Mouse (Mus musculus): ENCODE results near the gene Trmu. TPM values are rescaled to one million over a fixed set of nuclear protein-coding genes. Genes with fewer than 3 reads are reported as not detected.

Trmu gene
- total RNA-seq, 1 experiment, result 30.4 TPM

DNA sequence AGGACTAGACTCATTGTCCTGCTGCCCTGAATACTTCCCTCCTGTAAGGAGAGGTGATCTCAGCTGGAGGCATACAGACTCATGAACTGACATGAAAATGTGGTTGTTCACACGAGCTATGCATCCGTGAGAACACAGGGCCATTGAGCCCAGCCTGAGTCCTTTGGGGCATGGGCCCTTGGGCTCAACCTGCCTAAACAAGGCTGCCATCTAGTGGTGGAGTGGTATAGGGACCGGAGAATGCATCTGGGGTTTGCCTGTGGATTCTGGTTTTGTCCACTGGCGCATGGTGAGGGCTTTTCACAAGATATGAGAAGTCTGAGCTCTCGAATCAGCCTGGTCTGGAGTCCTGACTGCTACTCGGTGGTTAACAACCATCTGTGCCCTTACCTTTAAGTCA is 11.4 kb upstream of the Trmu start:
- TF ChIP-seq ZC3H11A (IDR thresholded peaks at IDR 0.05; ENCODE audit: borderline replicate concordance, low read depth, low read length) (no peak), MAFK (IDR thresholded peaks at IDR 0.05; ENCODE audit: insufficient read depth, low read depth, low read length) (no peak), ZNF384 (IDR thresholded peaks at IDR 0.05; ENCODE audit: low read depth, low read length) (no peak), HCFC1 (IDR thresholded peaks at IDR 0.05; ENCODE audit: borderline replicate concordance, insufficient read depth, low read length) (no peak), CHD2 (IDR thresholded peaks at IDR 0.05; ENCODE audit: low read depth, low read length) (no peak)
- in situ Hi-C loops (cut with MboI; ENCODE audit: low sequenced_read_pairs in 2 of 2, unreplicated experiment in 2 of 2), result no loop called here
- Histone ChIP-seq H3K9me3 (ENCODE audit: control insufficient read depth, insufficient read depth, low read depth, low read length) (no peaks in the 10 kb centered on the region), H3K4me3 (ENCODE audit: insufficient read depth in 1 of 2, low read depth in 1 of 2, low read length in 2 of 2, poor library complexity in 1 of 2, severe bottlenecking in 1 of 2) (no peak overlapping the region), H3K9ac (ENCODE audit: insufficient read depth, low read depth, low read length, poor library complexity, severe bottlenecking) (peak overlapping the region; percentile 13; the same call in 1 of the 2 replicates), H3K4me1 (ENCODE audit: control insufficient read depth in 2 of 2, insufficient read depth in 2 of 2, low read length in 2 of 2, poor library complexity in 1 of 2) (peaks cover 2 to 15% of the 10 kb centered on the region in 2 experiments; a peak in 3 of 4 replicates), H3K36me3 (ENCODE audit: control insufficient read depth, insufficient read depth, low read length, poor library complexity, severe bottlenecking) (peaks cover 85% of the 10 kb centered on the region), H3K27ac (ENCODE audit: insufficient read depth, low read depth, low read length, poor library complexity, severe bottlenecking) (no peak overlapping the region)
- DNase-seq (ENCODE audit: low read depth, low spot score), result peak; percentile 69

DNA sequence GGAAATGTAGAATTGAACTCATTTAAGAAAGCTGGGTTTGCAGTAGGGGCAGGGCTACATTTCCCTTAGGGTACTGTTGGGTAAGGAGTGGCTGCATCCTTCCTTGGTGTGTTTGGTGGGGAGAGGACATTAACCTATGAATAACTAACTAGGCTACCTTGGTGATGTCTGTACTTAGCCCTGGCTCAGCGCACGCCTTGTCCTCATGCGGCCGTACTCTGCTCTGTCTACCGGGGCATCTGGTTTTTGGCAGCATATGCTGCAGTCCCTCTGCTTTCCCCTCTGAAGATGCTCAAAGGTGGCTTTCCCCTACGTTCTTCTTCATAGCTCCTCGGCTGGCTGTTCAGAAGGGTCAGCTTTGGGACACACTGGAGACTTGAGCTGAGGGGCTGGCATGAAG is 1.8 kb upstream of the Trmu start:
- Histone ChIP-seq H3K4me1 (ENCODE audit: control insufficient read depth in 2 of 2, insufficient read depth in 2 of 2, low read length in 2 of 2, poor library complexity in 1 of 2) (peaks cover 3 to 7% of the 10 kb centered on the region in 2 experiments; a peak in 1 of 4 replicates), H3K9me3 (ENCODE audit: control insufficient read depth, insufficient read depth, low read depth, low read length) (no peaks in the 10 kb centered on the region), H3K36me3 (ENCODE audit: control insufficient read depth, insufficient read depth, low read length, poor library complexity, severe bottlenecking) (peaks cover 43% of the 10 kb centered on the region), H3K4me3 (ENCODE audit: insufficient read depth in 1 of 2, low read depth in 1 of 2, low read length in 2 of 2, poor library complexity in 1 of 2, severe bottlenecking in 1 of 2) (no peak overlapping the region), H3K9ac (ENCODE audit: insufficient read depth, low read depth, low read length, poor library complexity, severe bottlenecking) (no peak overlapping the region), H3K27ac (ENCODE audit: insufficient read depth, low read depth, low read length, poor library complexity, severe bottlenecking) (no peak overlapping the region)
- TF ChIP-seq CHD2 (IDR thresholded peaks at IDR 0.05; ENCODE audit: low read depth, low read length), result no peak
- no peak for TF ChIP-seq ZC3H11A (IDR thresholded peaks at IDR 0.05; ENCODE audit: borderline replicate concordance, low read depth, low read length)
- no peak for TF ChIP-seq ZNF384 (IDR thresholded peaks at IDR 0.05; ENCODE audit: low read depth, low read length)
- TF ChIP-seq MAFK (IDR thresholded peaks at IDR 0.05; ENCODE audit: insufficient read depth, low read depth, low read length), result no peak
- no peak for TF ChIP-seq HCFC1 (IDR thresholded peaks at IDR 0.05; ENCODE audit: borderline replicate concordance, insufficient read depth, low read length)
- in situ Hi-C loops (cut with MboI; ENCODE audit: low sequenced_read_pairs in 2 of 2, unreplicated experiment in 2 of 2), result no loop called here
- DNase-seq (ENCODE audit: low read depth, low spot score), result no peak

GRCm38 (mm10) chr15:85879498-85879895 is 385 bp downstream of the Trmu start:
- H3K9ac ChIP-seq (ENCODE audit: insufficient read depth, low read depth, low read length, poor library complexity, severe bottlenecking), result peak overlapping the region; percentile 95
- DNase-seq (ENCODE audit: low read depth, low spot score), result no peak
- in situ Hi-C loops (cut with MboI; ENCODE audit: low sequenced_read_pairs in 2 of 2, unreplicated experiment in 2 of 2), result no loop called here
- TF ChIP-seq HCFC1 (IDR thresholded peaks at IDR 0.05; ENCODE audit: borderline replicate concordance, insufficient read depth, low read length) (no peak), CHD2 (IDR thresholded peaks at IDR 0.05; ENCODE audit: low read depth, low read length) (no peak), ZNF384 (IDR thresholded peaks at IDR 0.05; ENCODE audit: low read depth, low read length) (no peak), ZC3H11A (IDR thresholded peaks at IDR 0.05; ENCODE audit: borderline replicate concordance, low read depth, low read length) (no peak), MAFK (IDR thresholded peaks at IDR 0.05; ENCODE audit: insufficient read depth, low read depth, low read length) (no peak)
- no peak overlapping the region for H3K27ac ChIP-seq (ENCODE audit: insufficient read depth, low read depth, low read length, poor library complexity, severe bottlenecking)
- H3K4me1 ChIP-seq (ENCODE audit: control insufficient read depth in 2 of 2, insufficient read depth in 2 of 2, low read length in 2 of 2, poor library complexity in 1 of 2), result peaks cover 3 to 4% of the 10 kb centered on the region in 2 experiments; a peak in 1 of 4 replicates
- peak overlapping the region; percentile 65 to 94 for H3K4me3 ChIP-seq (ENCODE audit: insufficient read depth in 1 of 2, low read depth in 1 of 2, low read length in 2 of 2, poor library complexity in 1 of 2, severe bottlenecking in 1 of 2)
- H3K9me3 ChIP-seq (ENCODE audit: control insufficient read depth, insufficient read depth, low read depth, low read length), result no peaks in the 10 kb centered on the region
- H3K36me3 ChIP-seq (ENCODE audit: control insufficient read depth, insufficient read depth, low read length, poor library complexity, severe bottlenecking), result peaks cover 35% of the 10 kb centered on the region

- Histone ChIP-seq H3K27ac (ENCODE audit: insufficient read depth, low read depth, low read length, poor library complexity, severe bottlenecking) (no peak overlapping the region), H3K9me3 (ENCODE audit: control insufficient read depth, insufficient read depth, low read depth, low read length) (no peaks in the 10 kb centered on the region), H3K36me3 (ENCODE audit: control insufficient read depth, insufficient read depth, low read length, poor library complexity, severe bottlenecking) (peaks cover 8% of the 10 kb centered on the region; the same call in 1 of the 2 replicates), H3K4me1 (ENCODE audit: control insufficient read depth in 2 of 2, insufficient read depth in 2 of 2, low read length in 2 of 2, poor library complexity in 1 of 2) (no peaks in the 10 kb centered on the region), H3K4me3 (ENCODE audit: insufficient read depth in 1 of 2, low read depth in 1 of 2, low read length in 2 of 2, poor library complexity in 1 of 2, severe bottlenecking in 1 of 2) (no peak overlapping the region), H3K9ac (ENCODE audit: insufficient read depth, low read depth, low read length, poor library complexity, severe bottlenecking) (no peak overlapping the region)
- in situ Hi-C loops (cut with MboI; ENCODE audit: low sequenced_read_pairs in 2 of 2, unreplicated experiment in 2 of 2), result no loop called here
- no peak for DNase-seq (ENCODE audit: low read depth, low spot score)
- TF ChIP-seq CHD2 (IDR thresholded peaks at IDR 0.05; ENCODE audit: low read depth, low read length) (no peak), MAFK (IDR thresholded peaks at IDR 0.05; ENCODE audit: insufficient read depth, low read depth, low read length) (no peak), ZC3H11A (IDR thresholded peaks at IDR 0.05; ENCODE audit: borderline replicate concordance, low read depth, low read length) (no peak), HCFC1 (IDR thresholded peaks at IDR 0.05; ENCODE audit: borderline replicate concordance, insufficient read depth, low read length) (no peak), ZNF384 (IDR thresholded peaks at IDR 0.05; ENCODE audit: low read depth, low read length) (no peak)
These were observed 6.5 kb downstream of the Trmu start for GRCm38 (mm10) chr15:85885606-85886005.

All from ES-E14 (cell line).